Mouse (Mus musculus) ES-E14 (cell line): Measurements from ENCODE around the gene Pam. TPM values are rescaled to one million over a fixed set of nuclear protein-coding genes. Genes with fewer than 3 reads are reported as not detected.

Experiments
- DNase-seq: peaks from one replicate; pipeline ENCODE4 v3.0.0-alpha.2; 2013; ENCODE audit warnings: low read depth, low spot score
- H3K27ac ChIP-seq: 2 replicates; pipeline ENCODE4 v1.5.1; 2012; ENCODE audit warnings: low read depth, mild to moderate bottlenecking, low read length, moderate library complexity, mixed read lengths; ENCODE audit not compliant: poor library complexity, insufficient read depth, severe bottlenecking
- H3K36me3 ChIP-seq: 2 replicates; pipeline ENCODE4 v1.6.1; 2012; ENCODE audit warnings: mild to moderate bottlenecking, low read length, moderate library complexity, mixed read lengths; ENCODE audit not compliant: control insufficient read depth, poor library complexity, insufficient read depth, severe bottlenecking
- H3K4me1 ChIP-seq, 2 experiments: fragments of 150-350 bp in 1 of 2; sonication (generic) in 1 of 2; 2 replicates each; pipeline ENCODE4 v1.6.1; 2012; ENCODE audit warnings: low read length in 2 of 2, mild to moderate bottlenecking in 1 of 2, mixed read lengths in 1 of 2; ENCODE audit not compliant: control insufficient read depth in 2 of 2, insufficient read depth in 2 of 2, poor library complexity in 1 of 2
- H3K4me3 ChIP-seq, 2 experiments: fragments of 150-350 bp in 1 of 2; sonication (generic) in 1 of 2; 2 replicates each; pipeline ENCODE4 v1.5.1; 2012; ENCODE audit warnings: low read length in 2 of 2, low read depth in 1 of 2, mild to moderate bottlenecking in 1 of 2, mixed read lengths in 1 of 2; ENCODE audit not compliant: insufficient read depth in 1 of 2, poor library complexity in 1 of 2, severe bottlenecking in 1 of 2
- H3K9ac ChIP-seq: 2 replicates; pipeline ENCODE4 v1.6.1; 2012; ENCODE audit warnings: low read depth, mild to moderate bottlenecking, low read length, mixed read lengths; ENCODE audit not compliant: poor library complexity, insufficient read depth, severe bottlenecking
- H3K9me3 ChIP-seq: fragments of 150-350 bp; sonication (generic); 2 replicates; pipeline ENCODE4 v1.6.1; 2012; ENCODE audit warnings: low read depth, mild to moderate bottlenecking, low read length; ENCODE audit not compliant: control insufficient read depth, insufficient read depth
- CHD2 ChIP-seq: IDR thresholded peaks from 2 replicates; pipeline ENCODE4 v1.6.1; 2014; ENCODE audit warnings: mild to moderate bottlenecking, low read depth, low read length, inconsistent platforms
- HCFC1 ChIP-seq: IDR thresholded peaks from 2 replicates; pipeline ENCODE4 v1.6.1; 2012; ENCODE audit warnings: low read length, inconsistent platforms, borderline replicate concordance; ENCODE audit not compliant: insufficient read depth
- MAFK ChIP-seq: IDR thresholded peaks from 2 replicates; pipeline ENCODE4 v1.6.1; 2014; ENCODE audit warnings: mild to moderate bottlenecking, low read depth, low read length, inconsistent platforms; ENCODE audit not compliant: insufficient read depth
- ZC3H11A ChIP-seq: IDR thresholded peaks from 2 replicates; pipeline ENCODE4 v1.6.1; 2012; ENCODE audit warnings: low read depth, mild to moderate bottlenecking, inconsistent platforms, low read length, borderline replicate concordance
- ZNF384 ChIP-seq: IDR thresholded peaks from 2 replicates; pipeline ENCODE4 v1.6.1; 2012; ENCODE audit warnings: low read depth, low read length, inconsistent platforms
- in situ Hi-C, 2 experiments: fragments of 600-800 bp; cut with MboI; formaldehyde crosslinking; loops; one replicate each; pipeline ENCODE4 v1.15.1; 2025; ENCODE audit warnings: low sequenced_read_pairs in 2 of 2, inconsistent platforms in 1 of 2; ENCODE audit not compliant: unreplicated experiment in 2 of 2
- total RNA-seq: library from RNA; depleted of rRNA; stranded (reverse); fragments of 300-350 nt; gene quantifications from 2 replicates; pipeline ENCODE4 v1.2.3, GENCODE M21; 2012

Pam gene
- total RNA-seq, 1 experiment: 16.0 TPM

DNA sequence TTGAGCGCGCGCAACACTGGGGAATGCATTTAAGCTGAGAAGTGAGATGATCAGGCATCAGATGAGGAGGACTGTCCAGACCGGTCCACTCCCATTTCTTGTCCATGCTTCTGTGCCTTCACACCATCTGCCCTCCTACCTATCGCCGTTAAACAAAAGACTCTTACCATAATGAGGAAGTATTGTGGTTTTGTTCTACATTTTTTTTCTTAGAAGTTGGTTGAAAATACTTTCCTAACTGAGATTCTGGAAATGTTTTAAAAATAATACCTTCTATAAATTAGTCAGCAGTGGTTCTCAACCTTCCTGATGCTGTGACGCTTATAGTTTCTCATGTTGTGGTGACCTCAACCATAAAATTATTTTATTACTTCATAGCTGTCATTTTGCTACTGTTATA lies 313.8 kb downstream of the Pam start:
- TF ChIP-seq ZC3H11A: no peak
- no peak for TF ChIP-seq ZNF384
- TF ChIP-seq HCFC1: no peak
- TF ChIP-seq CHD2: no peak
- TF ChIP-seq MAFK: no peak
- H3K36me3 ChIP-seq: no peaks in the 10 kb centered on the region
- in situ Hi-C loops: no loop called here

DNA sequence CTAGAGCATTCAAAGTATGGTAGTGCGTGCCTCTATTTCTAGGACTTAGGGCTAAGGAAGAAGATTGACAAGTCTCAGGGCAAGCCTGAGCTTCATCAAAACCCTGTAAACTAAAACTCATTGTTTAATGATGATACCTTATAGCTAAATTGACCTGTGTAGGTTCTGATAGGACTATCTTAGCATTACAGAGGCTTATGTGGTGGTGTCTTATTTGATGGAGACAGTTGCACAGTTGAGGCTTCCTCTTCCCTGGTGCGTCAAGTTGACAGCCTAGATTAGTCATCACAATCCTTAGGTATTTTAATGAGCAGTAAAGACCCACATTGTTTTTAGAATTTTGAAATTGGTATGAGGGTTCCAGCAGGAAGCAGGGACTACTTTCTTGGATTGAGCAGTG lies 321.5 kb downstream of the Pam start:
- DNase-seq: no peak
- Histone ChIP-seq H3K9ac (no peak overlapping the region), H3K27ac (no peak overlapping the region), H3K4me1 (no peaks in the 10 kb centered on the region), H3K9me3 (no peaks in the 10 kb centered on the region), H3K4me3 (no peak overlapping the region), H3K36me3 (no peaks in the 10 kb centered on the region)
- TF ChIP-seq ZNF384: no peak
- no peak for TF ChIP-seq MAFK
- no peak for TF ChIP-seq HCFC1
- TF ChIP-seq ZC3H11A: no peak
- TF ChIP-seq CHD2: no peak
- in situ Hi-C loops: no loop called here

More for the DNA sequence above, 313.8 kb downstream of the Pam start:
- no peak for DNase-seq
- Histone ChIP-seq H3K9me3 (no peaks in the 10 kb centered on the region), H3K9ac (no peak overlapping the region), H3K27ac (no peak overlapping the region), H3K4me3 (no peak overlapping the region), H3K4me1 (no peaks in the 10 kb centered on the region)

DNA sequence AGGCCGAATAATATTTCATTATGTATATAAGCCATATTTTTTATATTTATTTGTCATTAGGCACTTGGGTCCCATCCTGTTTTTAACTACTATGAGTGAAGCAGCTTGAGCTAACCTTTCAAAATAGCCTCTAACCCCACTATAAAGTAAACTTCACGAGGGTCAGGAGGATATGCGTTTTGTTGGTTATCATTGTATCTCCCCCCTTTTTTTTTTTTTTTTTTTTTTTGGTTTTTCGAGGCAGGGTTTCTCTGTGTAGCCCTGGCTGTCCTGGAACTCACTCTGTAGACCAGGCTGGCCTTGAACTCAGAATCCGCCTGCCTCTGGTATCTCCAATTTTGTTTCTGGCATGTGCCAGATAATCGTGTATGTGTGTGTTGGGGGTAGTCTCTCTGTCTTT lies 322.1 kb downstream of the Pam start:
- Histone ChIP-seq H3K4me3 (no peak overlapping the region), H3K27ac (no peak overlapping the region), H3K4me1 (peaks cover 0 to 5% of the 10 kb centered on the region in 2 experiments; a peak in 1 of 4 replicates), H3K9ac (no peak overlapping the region), H3K9me3 (no peaks in the 10 kb centered on the region), H3K36me3 (no peaks in the 10 kb centered on the region)
- in situ Hi-C loops: no loop called here
- TF ChIP-seq HCFC1 (no peak), MAFK (no peak), CHD2 (no peak), ZC3H11A (no peak)
- no peak for DNase-seq

DNA sequence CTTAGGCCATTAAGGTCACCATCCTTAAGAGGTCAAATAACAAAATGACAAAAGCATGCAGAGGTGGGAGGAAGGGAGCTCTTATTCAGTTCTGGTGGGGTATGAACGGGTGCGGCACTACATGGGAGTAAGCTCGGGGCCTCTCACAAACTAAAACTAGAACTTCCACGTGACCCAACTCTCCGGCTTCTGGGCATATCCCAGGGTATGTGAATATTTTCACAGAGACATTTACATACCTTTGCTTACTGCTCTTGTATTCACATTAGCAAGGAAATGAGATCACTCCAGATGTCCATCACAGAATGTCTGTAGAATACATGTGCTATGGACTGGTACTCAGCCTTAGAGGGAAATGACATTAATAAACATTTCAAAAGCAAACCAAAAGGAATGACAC lies 323.7 kb downstream of the Pam start:
- no peak for DNase-seq
- Histone ChIP-seq H3K9ac (no peak overlapping the region), H3K9me3 (no peaks in the 10 kb centered on the region), H3K4me1 (peaks cover 0 to 6% of the 10 kb centered on the region in 2 experiments; a peak in 1 of 4 replicates), H3K27ac (no peak overlapping the region), H3K4me3 (no peak overlapping the region), H3K36me3 (no peaks in the 10 kb centered on the region)
- no peak for TF ChIP-seq CHD2
- TF ChIP-seq ZNF384: no peak
- no peak for TF ChIP-seq ZC3H11A
- no peak for TF ChIP-seq HCFC1
- in situ Hi-C loops: no loop called here

DNA sequence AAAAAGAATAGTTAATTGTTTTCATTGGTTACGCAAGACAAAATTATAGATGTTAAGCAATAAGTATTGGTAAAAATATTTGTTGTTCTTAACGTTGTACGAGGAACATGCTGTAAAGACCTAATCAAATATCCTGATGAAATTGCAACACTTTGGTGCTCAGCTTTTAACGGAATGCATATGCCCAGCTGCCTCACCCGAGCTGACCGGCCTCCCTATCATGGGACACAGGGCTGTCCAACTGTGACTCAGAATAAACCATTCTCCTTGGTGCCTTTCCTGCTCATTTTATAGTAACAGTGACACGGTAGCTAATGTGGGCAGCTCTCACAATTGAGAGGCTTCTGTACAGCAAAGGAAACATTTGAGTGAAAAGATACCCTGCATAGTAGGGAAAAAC lies 324.3 kb downstream of the Pam start:
- Histone ChIP-seq H3K4me1 (peaks cover 0 to 6% of the 10 kb centered on the region in 2 experiments; a peak in 1 of 4 replicates), H3K36me3 (no peaks in the 10 kb centered on the region), H3K4me3 (peak overlapping the region in 1 of 2 experiments; percentile 77; a peak in 2 of 4 replicates), H3K27ac (no peak overlapping the region), H3K9me3 (no peaks in the 10 kb centered on the region), H3K9ac (no peak overlapping the region)
- TF ChIP-seq CHD2 (no peak), MAFK (no peak), ZNF384 (no peak), ZC3H11A (no peak), HCFC1 (no peak)
- DNase-seq: no peak
- in situ Hi-C loops: no loop called here
